Mouse (Mus musculus) heart, postnatal 36 days (tissue): Measurements from ENCODE around the gene Fbxo5. TPM values are rescaled to one million over a fixed set of nuclear protein-coding genes. Genes with fewer than 3 reads are reported as not detected.

Experiments used
- DNase-seq, 2 experiments: peaks; one replicate each; pipeline ENCODE4 v3.0.0; 2021 to 2022
- intact Hi-C: fragments of 180-260 bp; cut with DNase I; formaldehyde crosslinking; loops from one replicate; pipeline ENCODE4 v1.15.1; 2025
- total RNA-seq, 2 experiments: library from RNA; stranded (reverse); gene quantifications; 2 replicates each; pipeline ENCODE4 v1.2.3; 2021

Fbxo5 gene
- total RNA-seq: 1 to 10 TPM; 1.1 to 1.7 TPM

DNA sequence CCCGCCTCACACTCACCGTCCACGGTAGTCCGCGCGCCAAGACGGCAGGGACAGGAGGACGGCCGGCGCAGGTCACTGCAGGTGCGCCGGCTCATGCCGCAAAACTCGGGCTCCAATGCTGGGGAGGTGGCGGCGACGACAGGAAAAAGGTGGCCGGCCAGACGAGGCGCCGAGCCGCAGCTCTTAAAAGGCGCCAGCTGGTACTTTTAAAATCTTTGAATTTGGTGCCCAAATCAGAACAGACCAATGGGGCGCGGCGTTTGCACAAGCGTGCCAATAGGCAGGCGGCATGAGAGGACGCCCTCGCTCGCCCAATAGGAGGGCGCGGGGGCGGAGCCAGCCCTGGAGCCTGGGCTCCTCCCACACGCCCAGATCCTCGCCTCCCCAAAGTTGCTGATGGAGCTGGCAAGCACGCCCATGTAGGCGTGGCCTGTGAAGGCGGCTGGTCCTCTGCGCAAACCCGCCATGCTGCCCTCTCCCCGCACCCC, at the start of gene Fbxo5:
Gene Fbxo5, minus strand, starts transcription at position 358 of the 488 bp plus-strand sequence.
- peak in 1 of 2 experiments; percentile 97 for DNase-seq
- intact Hi-C loops: loop anchor here (1.0 kb wide), 1 partner anchor 19 kb away; no protein-coding TSS in a partner anchor

DNA sequence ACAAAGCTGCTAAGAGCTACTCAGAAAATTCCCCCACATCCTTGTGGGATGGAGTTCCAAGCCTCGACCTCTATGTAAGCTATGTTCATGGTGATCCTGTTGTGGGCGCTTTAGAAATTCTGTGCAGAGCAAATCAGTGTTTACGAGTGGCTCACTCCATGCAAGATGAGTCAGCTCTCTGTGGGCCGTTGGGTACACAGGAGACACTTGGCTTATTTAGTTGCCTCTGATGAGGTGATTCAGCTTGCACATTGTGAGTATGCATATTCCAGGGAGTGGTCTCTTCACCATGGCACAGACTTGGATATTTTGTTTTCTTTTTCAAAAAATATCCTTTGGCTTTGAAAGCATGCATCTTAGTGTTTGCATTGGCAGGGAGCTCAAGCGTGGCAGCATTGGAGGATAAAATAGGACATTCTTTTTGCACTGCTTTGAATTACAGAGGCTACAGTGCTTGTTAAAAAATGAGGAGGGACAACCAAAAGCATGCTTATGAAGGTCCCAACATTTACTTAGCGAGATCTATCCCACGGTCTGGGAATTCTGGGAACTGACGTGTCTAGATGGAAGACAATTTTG, 48.0 kb upstream of the Fbxo5 start:
- intact Hi-C loops: loop anchor here (10.0 kb wide), 1 partner anchor 271 kb away; no protein-coding TSS in a partner anchor
- DNase-seq: no peak

DNA sequence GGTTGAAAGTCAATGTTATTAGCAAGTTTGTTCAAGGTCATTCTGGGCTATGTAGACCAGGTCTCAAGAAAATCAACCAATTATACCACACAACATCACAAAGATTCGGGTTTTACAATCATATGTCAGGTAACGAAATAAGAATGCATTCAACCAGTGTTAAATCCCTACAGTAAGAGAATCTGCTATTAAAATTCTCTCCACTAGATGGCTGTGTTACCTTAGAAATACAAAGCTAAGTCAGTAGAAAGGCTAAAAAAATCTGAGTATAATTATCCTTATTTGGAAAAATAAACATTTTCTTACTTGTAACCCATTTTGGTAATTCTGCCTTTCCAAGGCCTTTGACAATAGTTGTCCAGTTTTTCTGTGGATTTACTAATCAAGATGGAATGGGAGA, 41.5 kb upstream of the Fbxo5 start:
- no peak for DNase-seq
- intact Hi-C loops: loop anchor here (5.0 kb wide), 1 partner anchor 845 kb away; no protein-coding TSS in a partner anchor

DNA sequence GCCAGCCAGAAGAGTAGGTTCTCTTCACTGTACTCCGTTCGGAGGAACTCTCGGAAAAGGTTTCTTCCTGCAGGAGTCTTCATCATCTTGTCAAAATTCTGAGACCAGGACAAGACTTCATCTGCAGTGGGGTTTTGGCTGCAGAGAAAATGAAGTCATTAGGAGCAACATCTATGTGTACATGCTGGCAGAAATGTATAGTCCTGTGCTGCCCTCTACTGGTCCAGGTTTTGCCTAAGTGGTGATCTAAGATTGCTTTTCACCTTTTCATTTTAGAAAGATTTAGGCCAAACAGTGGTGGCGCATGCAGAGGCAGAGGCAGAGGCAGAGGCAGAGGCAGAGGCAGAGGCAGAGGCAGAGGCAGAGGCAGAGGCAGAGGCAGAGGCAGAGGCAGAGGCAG, 36.0 kb upstream of the Fbxo5 start:
- peak; percentile 18 to 47 for DNase-seq
- intact Hi-C loops: loop anchor here (5.0 kb wide), 1 partner anchor 239 kb away; no protein-coding TSS in a partner anchor

DNA sequence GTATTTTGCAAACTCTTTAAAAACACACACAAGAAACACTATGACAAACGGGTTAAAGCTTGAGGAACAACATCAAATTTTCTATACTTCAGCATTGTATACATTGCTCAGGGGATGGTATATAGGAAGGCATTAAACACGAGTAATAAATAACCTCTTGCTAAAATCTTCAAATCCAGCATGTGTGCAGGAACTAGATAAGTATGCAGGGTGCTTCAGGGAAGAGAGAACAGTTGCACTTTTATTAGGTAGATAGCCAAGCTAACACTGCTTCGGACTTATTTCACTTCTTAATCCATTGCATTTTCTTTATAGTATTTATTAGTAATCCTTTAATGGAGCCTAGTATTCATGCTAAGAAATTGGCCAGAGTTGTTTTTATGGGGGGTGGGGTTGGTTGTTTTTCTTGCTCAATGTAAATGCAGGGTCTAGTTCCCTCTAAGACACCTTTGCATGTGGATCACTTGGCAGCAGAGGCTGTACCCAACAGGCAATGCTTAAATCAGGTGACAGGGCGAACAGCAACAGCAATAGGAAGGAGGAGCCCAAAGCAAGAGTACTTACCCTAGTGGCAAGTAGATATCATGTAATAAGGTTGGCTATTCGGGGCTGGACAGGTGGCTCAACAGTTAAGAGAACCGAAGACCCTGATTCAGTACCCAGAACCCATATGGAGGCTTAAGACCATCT, 21.1 kb upstream of the Fbxo5 start:
- no peak for DNase-seq
- intact Hi-C loops: no loop called here

DNA sequence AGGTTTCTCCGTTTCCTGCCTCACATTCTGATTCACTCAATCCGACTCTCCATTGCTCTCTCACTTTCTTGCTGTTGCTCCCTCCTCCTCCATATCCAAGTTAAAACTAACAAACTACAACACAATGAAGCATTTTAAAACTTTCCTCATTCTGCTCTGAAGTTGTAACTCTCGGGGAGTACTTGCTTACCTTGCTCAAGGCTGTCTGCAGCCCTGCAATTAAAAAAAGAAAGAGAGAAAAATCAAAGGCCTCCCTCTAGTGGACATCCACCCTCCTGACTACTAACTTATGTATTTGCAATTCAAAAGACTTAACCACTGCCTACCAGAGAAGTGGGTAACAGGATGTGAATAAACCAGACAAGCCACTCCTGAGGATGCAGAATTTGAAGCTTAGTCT, 19.4 kb upstream of the Fbxo5 start:
- DNase-seq: peak in 1 of 2 experiments; percentile 12
- intact Hi-C loops: loop anchor here (1.0 kb wide), 2 partner anchors 19 to 24 kb away; partner anchors contain the start of gene Fbxo5

DNA sequence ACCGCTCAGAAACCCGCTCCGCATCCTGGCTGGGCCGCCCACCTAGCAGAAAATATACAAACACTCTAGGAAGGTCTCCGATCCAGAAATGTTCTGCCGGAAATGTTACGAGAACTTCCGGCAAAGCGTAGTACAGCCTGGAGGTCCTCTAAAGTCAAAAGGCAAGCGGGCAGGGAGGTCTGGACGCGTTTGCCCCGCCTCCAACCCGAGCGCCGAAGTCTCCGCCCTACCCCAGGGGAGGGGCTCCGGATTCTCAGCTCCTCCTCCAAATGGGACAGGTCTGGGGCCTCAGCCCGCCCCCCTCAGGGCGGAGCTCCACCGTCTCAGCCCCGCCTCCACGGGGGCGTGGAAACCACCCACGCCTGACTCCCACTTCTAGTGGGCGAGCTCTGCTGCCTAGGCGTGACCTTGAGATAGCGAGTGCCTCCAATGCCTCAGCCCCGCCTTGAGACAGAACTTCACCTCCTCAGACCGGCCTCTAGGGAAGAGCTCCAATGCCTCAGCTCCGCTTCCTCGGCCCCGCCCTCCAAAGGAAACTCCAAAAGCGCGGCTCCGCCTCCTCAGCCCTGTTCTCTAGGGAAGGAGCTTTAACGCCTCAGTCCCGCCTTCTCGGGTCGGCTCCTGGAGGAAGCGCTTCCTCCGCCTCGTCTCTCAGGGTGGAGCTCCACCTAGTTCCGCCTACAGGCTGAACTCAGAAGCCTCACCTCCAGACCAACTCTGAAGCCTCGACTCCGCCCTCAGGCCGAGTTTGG, 18.5 kb upstream of the Fbxo5 start, which contains the start of gene Mtrf1l:
Gene Mtrf1l, minus strand, starts transcription at position 171 of the 752 bp plus-strand sequence.
- peak; percentile 97 to 99 for DNase-seq
- intact Hi-C loops: loop anchor here (1.0 kb wide), 1 partner anchor 19 kb away; the partner anchor contains the start of gene Fbxo5

DNA sequence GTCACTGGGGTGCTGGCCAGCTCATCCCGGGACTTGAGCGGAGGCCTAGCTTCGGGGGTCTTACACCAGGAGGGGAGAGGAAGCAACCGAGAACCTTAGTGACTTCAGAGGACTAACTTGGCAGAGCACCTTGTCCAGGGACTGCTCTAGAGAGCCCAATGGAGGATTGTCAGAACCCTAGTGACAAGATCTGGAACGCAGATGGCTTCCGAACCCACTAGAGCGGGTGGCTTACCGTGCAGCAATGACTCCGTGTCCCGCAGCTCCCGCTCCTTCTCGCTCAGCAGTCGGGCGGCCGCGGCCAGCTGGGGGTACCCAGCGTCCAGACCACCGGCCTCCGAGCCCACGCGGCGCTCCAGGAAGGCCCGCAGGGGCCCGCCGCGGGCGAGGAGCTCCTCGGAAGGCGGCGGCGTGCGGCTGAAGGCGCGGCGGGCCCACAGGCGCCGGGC, 17.9 kb upstream of the Fbxo5 start:
- no peak for DNase-seq
- intact Hi-C loops: no loop called here

DNA sequence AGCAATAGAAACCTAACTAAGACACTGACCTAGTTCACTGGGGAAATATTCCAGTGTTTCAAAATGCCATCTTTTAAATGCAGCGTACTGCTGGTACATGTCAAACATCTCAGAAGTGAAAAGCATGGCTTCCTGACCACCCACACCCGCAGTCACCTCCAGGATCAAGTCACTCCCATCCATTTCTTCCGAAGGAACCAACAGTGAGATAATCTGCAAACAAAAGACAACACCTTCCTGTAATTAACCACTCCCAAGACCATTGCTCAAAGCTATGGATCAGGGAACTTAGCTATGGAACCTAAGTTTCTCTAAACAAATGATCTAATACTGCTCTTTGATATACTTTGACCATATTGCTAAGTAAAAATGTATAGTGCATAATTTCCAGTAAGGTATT, 13.4 kb upstream of the Fbxo5 start:
- intact Hi-C loops: no loop called here
- no peak for DNase-seq

DNA sequence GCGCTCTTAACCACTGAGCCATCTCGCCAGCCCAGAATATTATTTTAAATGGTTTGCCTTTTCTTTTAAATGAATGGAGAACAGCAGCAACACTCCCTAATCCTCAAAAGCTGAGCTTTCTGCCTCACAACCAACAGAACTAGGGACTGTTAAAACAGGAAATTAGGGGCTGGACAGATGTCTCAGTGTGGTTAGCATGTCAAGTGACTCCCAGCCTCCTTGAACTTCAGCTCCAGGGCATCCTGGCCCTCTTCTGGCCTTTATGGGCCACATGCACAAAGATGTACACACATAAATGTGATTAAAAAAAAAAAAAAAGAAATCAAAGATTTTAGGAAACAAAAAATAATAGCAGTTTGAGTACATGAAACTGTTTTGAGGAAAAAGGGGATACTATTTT, 10.6 kb upstream of the Fbxo5 start:
- no peak for DNase-seq
- intact Hi-C loops: no loop called here

DNA sequence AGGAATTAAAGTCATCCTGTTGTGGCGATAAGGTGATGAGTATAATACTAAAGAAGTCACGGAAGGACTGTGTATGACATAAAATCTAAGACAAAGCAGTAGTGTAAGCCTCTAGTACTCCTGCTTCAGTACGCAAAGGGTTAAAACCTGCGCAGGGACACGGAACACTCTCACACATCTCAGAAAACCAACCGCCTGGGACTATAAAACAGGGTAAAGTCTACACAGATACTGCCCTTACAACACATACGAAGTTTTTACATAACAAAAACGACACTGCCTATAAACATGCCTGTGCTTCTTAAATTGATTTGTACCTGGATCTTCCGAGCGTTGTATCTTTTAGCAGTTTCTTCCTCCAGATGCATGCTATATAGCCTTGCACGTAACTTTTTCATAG, 8.3 kb upstream of the Fbxo5 start:
- DNase-seq: no peak

DNA sequence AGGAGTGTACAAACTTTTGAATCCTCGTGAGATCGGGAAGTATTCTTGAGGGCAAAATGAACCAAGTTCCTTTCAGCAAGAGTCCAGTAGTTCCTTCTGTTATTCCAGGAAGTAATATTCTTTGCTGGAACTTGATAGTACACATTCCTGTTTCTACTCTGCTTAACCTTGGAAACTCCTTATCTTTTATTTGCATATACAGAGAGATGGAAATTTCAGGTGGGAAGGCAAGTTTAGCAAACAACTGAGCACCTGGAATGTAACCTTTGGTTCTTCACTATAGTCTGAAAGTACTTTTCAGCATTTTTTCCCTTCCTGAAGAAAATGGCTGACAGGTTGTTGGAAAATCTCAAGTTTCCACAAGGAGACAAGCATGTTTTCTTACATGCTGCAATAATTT, 2.3 kb upstream of the Fbxo5 start:
- intact Hi-C loops: no loop called here
- DNase-seq: no peak

More for the DNA sequence above, 8.3 kb upstream of the Fbxo5 start:
- intact Hi-C loops: no loop called here

DNA sequence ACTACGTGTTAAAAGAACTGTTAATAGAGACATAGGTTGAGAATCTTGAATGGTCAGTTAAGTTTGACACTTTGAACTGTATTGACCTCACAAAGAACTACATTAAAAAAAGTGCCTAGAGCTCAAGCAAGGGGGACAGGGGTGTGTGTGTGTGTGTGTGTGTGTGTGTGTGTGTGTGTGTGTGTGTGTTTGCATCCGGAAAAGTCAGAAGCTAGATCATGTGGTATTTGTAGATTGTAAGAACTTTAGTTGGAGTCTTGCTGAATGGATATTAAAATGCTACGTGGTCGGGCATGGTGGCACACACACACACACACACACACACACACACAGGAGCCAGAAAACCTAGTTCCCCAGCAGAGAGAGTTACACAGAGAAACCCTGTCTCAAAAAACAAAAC, 1.6 kb upstream of the Fbxo5 start:
- intact Hi-C loops: no loop called here

DNA sequence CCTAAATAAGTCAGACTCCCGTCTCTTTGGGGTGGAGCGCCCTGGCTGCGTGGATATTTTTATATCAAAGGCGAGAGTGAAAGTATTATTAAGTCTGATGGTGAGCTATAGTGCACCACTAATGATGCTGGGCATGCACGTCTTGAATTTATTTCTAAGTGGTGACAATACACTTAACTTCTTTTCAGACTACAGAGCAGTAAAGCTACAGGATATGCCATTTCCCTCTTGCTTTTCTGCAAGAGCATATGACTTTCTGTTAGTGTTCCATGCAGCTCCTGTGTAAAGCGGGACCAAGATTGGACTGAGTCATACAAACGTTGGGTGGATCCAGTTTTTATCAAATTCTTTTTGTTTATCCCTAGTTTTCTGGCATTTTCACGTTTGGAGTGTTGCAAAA, 1.0 kb upstream of the Fbxo5 start:
- intact Hi-C loops: no loop called here

More for the DNA sequence above, 1.6 kb upstream of the Fbxo5 start:
- no peak for DNase-seq

DNA sequence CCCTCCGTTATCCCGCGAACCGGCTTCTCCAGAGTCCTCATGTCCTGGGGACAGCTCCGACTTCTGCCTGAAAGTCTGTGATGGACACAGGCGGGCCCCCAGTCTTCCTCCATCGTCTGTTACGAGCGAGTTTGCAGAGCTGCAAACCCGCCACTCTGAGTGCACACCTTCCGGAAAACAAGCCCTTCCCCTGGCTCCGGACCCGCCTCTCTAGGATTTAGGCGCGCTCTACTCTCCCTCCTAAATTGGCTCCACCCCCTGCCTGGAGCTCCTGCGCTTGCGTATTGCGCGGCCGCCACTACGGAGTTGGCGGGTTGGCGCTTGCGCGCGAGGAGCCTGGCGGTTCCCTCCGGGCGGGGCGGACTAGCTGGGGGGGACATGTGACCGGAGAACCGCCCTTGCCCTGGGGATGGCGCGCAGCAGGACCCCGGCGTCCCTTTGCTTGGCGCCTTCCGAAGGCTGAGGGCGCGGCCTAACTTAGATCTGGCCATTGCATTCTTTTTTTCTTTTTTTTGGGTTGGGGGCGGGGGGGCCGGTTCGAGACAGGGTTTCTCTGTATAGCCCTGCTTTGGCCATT, 419 bp upstream of the Fbxo5 start:
- intact Hi-C loops: loop anchor here (1.0 kb wide), 1 partner anchor 18 kb away; no protein-coding TSS in a partner anchor

More for the DNA sequence above, 1.0 kb upstream of the Fbxo5 start:
- peak in 1 of 2 experiments; percentile 19 for DNase-seq

DNA sequence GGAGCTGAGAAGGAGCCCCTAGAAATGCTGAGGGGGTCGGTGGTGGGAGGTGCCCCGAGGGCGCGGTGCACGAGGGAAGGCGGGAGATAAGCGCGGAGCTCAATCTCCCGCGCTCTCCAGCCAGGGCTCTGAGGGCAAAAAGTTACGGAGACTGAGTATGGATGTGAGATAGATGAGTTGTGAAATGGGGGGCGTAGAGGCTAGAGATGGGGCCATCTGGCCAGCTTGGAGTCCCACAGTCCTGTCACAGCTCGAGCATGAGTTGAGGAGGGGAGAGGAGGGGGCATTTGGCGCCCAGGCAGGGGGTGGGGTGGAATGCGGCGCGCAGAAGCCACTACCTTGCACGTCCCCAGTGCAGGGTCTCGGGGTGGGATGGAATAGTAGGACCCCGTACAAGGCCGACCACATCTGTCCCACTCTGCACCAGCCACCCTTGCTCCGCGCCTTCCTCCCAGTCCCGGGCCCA, 676 bp downstream of the Fbxo5 start:
- intact Hi-C loops: loop anchor here (1.0 kb wide), 1 partner anchor 20 kb away; no protein-coding TSS in a partner anchor
- no peak for DNase-seq

More for the DNA sequence above, 419 bp upstream of the Fbxo5 start:
- DNase-seq: peak; percentile 93 to 99

DNA sequence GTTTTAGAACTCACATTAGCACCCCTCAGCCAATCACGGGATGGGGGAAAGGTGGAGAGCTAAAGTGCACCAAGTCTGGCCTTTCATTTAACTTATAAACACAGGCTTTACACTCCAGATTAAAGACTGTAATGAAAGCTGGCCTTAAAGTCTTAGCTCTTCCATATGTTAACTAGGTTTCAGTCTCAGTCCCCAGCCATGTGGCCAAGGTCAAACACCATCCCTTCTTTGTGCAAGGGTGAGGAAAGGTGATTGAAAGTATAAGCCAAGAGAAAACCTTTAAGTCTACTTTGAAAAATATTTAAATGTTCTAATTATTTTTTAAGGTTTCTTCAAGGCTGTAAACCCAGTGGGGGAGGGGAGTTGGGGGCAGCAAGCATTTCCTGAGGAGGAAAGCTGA, 1.7 kb downstream of the Fbxo5 start:
- no peak for DNase-seq
- intact Hi-C loops: no loop called here

DNA sequence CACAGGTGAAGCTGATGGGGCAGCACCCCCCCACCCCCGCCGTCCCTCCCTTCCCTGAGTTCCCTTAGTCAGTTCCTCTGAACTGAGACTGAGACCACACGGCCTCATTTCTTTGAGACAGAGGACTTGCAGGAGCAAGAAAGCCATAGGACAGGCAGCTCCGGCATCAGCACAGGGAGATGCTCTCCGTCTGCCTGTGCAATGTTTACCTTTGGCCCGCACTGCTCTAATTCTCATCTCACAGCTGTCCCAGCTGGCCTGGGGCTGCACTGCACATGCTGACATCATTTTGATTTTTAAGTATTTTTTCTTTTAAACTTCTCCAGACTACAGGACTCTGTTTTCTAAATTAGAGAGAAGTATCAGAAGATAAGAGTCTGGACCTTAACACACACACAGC, 2.5 kb downstream of the Fbxo5 start:
- no peak for DNase-seq
- intact Hi-C loops: no loop called here

DNA sequence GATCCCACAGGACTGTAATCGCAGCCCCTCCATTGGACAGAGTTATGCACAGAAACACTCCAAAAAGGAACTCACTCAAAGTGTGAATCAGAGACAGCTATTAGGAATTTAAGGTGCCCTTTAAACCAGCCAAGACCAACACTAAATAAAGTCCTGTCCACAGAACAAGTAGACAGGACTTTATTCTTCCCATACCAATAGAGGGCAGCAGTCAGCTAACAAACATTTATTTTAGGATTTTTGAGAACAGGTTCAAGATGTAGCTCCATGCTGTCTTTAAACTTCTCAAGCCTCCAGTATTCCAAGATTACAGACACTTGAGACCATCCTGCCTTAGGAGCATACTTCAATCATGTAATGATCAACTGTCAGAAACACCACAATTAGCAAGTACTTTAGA, 4.9 kb downstream of the Fbxo5 start:
- intact Hi-C loops: loop anchor here (1.0 kb wide), 1 partner anchor 25 kb away; no protein-coding TSS in a partner anchor
- no peak for DNase-seq

DNA sequence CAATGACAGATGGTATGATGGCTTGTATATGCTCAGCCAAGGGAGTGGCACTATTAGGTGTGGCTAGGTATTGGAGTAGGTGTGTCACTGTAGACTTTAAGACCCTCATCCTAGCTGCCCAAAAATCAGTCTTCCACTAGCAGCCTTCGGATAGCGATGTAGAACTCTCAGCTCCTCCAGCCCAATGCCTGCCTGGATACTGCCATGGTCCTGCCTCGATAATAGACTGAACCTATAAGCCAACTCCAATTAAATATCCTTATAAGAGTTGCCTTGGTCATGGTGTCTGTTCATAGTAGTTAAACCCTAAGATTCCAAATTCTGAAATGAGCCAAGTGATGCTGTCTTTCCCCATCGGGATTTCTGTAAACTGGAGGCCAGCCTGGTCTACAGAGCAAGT, 7.3 kb downstream of the Fbxo5 start:
- intact Hi-C loops: no loop called here
- DNase-seq: no peak
